Mouse (Mus musculus): ENCODE measurements at regions not wholly inside any gene's neighbourhood (a gene's known extent, or its start where the extent isn't known, plus 50 kb on each side); places are given as distances from the start of the nearest gene placed in this dataset.

GRCm38 (mm10) chr9:41705972-41706371 lies 418.1 kb downstream of the Sorl1 start:
- ATAC-seq (no peak), DNase-seq (no peak)
- Histone ChIP-seq H3K4me2 (ENCODE audit: low read depth, low read length) (no peak overlapping the region), H3K9me3 (ENCODE audit: low read length) (no peaks in the 10 kb centered on the region), H3K4me3 (ENCODE audit: low read depth, low read length) (no peak overlapping the region), H3K9ac (replicated peaks) (no peak overlapping the region), H3K27ac (ENCODE audit: low read depth) (no peak overlapping the region), H3K27me3 (ENCODE audit: insufficient read depth, low read length) (no peaks in the 10 kb centered on the region), H3K4me1 (ENCODE audit: insufficient read depth) (no peaks in the 10 kb centered on the region), H3K36me3 (replicated peaks; ENCODE audit: insufficient read depth, low read length) (no peaks in the 10 kb centered on the region)
- TF ChIP-seq EP300 (IDR thresholded peaks at IDR 0.05; ENCODE audit: low read depth) = no peak
- TF ChIP-seq CTCF (IDR thresholded peaks at IDR 0.05; ENCODE audit: low read depth) = no peak

- DNase-seq (no peak), ATAC-seq (no peak)
- Histone ChIP-seq H3K4me3 (ENCODE audit: low read depth, low read length) (no peak overlapping the region), H3K9me3 (ENCODE audit: low read length) (no peaks in the 10 kb centered on the region), H3K4me1 (ENCODE audit: insufficient read depth) (no peaks in the 10 kb centered on the region), H3K4me2 (ENCODE audit: low read depth, low read length) (no peak overlapping the region), H3K27me3 (ENCODE audit: insufficient read depth, low read length) (no peaks in the 10 kb centered on the region), H3K27ac (ENCODE audit: low read depth) (no peak overlapping the region), H3K36me3 (replicated peaks; ENCODE audit: insufficient read depth, low read length) (no peaks in the 10 kb centered on the region), H3K9ac (replicated peaks) (no peak overlapping the region)
- 60% methylated on average over 8 of the region's 8 CpGs for WGBS (ENCODE audit: insufficient replicate concordance)
- no peak for TF ChIP-seq EP300 (IDR thresholded peaks at IDR 0.05; ENCODE audit: low read depth)
- no peak for TF ChIP-seq CTCF (IDR thresholded peaks at IDR 0.05; ENCODE audit: low read depth)
Observed at GRCm38 (mm10) chr9:41705461-41705903, 418.6 kb downstream of the Sorl1 start.

- no peaks in the 10 kb centered on the region for H3K36me3 ChIP-seq (replicated peaks; ENCODE audit: insufficient read depth, low read length)
- no peaks in the 10 kb centered on the region for H3K9me3 ChIP-seq (ENCODE audit: low read length)
- WGBS (ENCODE audit: insufficient replicate concordance) = 74% methylated on average over 6 of the region's 6 CpGs
- no peak overlapping the region for H3K4me3 ChIP-seq (ENCODE audit: low read depth, low read length)
- no peaks in the 10 kb centered on the region for H3K27me3 ChIP-seq (ENCODE audit: insufficient read depth, low read length)
- no peaks in the 10 kb centered on the region for H3K4me1 ChIP-seq (ENCODE audit: insufficient read depth)
- H3K27ac ChIP-seq (ENCODE audit: low read depth) = no peak overlapping the region
- no peak overlapping the region for H3K4me2 ChIP-seq (ENCODE audit: low read depth, low read length)
- ATAC-seq = no peak
- no peak for DNase-seq
- no peak for TF ChIP-seq CTCF (IDR thresholded peaks at IDR 0.05; ENCODE audit: low read depth)
- TF ChIP-seq EP300 (IDR thresholded peaks at IDR 0.05; ENCODE audit: low read depth) = no peak
- no peak overlapping the region for H3K9ac ChIP-seq (replicated peaks)
Observed at GRCm38 (mm10) chr9:41703091-41703490, 421.0 kb downstream of the Sorl1 start.

GRCm38 (mm10) chr9:41700683-41701082 lies 423.4 kb downstream of the Sorl1 start:
- DNase-seq (no peak), ATAC-seq (no peak)
- H3K36me3 ChIP-seq (replicated peaks; ENCODE audit: insufficient read depth, low read length) = no peaks in the 10 kb centered on the region
- H3K9me3 ChIP-seq (ENCODE audit: low read length) = no peaks in the 10 kb centered on the region
- TF ChIP-seq CTCF (IDR thresholded peaks at IDR 0.05; ENCODE audit: low read depth) (no peak), EP300 (IDR thresholded peaks at IDR 0.05; ENCODE audit: low read depth) (no peak)
- no peak overlapping the region for H3K27ac ChIP-seq (ENCODE audit: low read depth)
- no peaks in the 10 kb centered on the region for H3K4me1 ChIP-seq (ENCODE audit: insufficient read depth)
- H3K4me3 ChIP-seq (ENCODE audit: low read depth, low read length) = no peak overlapping the region
- no peaks in the 10 kb centered on the region for H3K27me3 ChIP-seq (ENCODE audit: insufficient read depth, low read length)
- H3K4me2 ChIP-seq (ENCODE audit: low read depth, low read length) = no peak overlapping the region
- no peak overlapping the region for H3K9ac ChIP-seq (replicated peaks)
- WGBS (ENCODE audit: insufficient replicate concordance) = 38% methylated on average over 6 of the region's 6 CpGs

GRCm38 (mm10) chr9:41699031-41699430 lies 425.1 kb downstream of the Sorl1 start:
- H3K36me3 ChIP-seq (replicated peaks; ENCODE audit: insufficient read depth, low read length) = no peaks in the 10 kb centered on the region
- ATAC-seq (no peak), DNase-seq (no peak)
- no peak overlapping the region for H3K9ac ChIP-seq (replicated peaks)
- H3K4me2 ChIP-seq (ENCODE audit: low read depth, low read length) = no peak overlapping the region
- no peaks in the 10 kb centered on the region for H3K4me1 ChIP-seq (ENCODE audit: insufficient read depth)
- no peak overlapping the region for H3K4me3 ChIP-seq (ENCODE audit: low read depth, low read length)
- TF ChIP-seq EP300 (IDR thresholded peaks at IDR 0.05; ENCODE audit: low read depth) = no peak
- no peaks in the 10 kb centered on the region for H3K27me3 ChIP-seq (ENCODE audit: insufficient read depth, low read length)
- H3K9me3 ChIP-seq (ENCODE audit: low read length) = no peaks in the 10 kb centered on the region
- 69% methylated on average over 4 of the region's 4 CpGs for WGBS (ENCODE audit: insufficient replicate concordance)
- H3K27ac ChIP-seq (ENCODE audit: low read depth) = no peak overlapping the region

- Histone ChIP-seq H3K4me1 (ENCODE audit: insufficient read depth) (no peaks in the 10 kb centered on the region), H3K4me3 (ENCODE audit: low read depth, low read length) (no peak overlapping the region), H3K9me3 (ENCODE audit: low read length) (no peaks in the 10 kb centered on the region), H3K27me3 (ENCODE audit: insufficient read depth, low read length) (no peaks in the 10 kb centered on the region), H3K9ac (replicated peaks) (no peak overlapping the region), H3K4me2 (ENCODE audit: low read depth, low read length) (no peak overlapping the region), H3K27ac (ENCODE audit: low read depth) (no peak overlapping the region), H3K36me3 (replicated peaks; ENCODE audit: insufficient read depth, low read length) (no peaks in the 10 kb centered on the region)
- 70% methylated on average over 24 of the region's 24 CpGs for WGBS (ENCODE audit: insufficient replicate concordance)
- TF ChIP-seq CTCF (IDR thresholded peaks at IDR 0.05; ENCODE audit: low read depth) (no peak), EP300 (IDR thresholded peaks at IDR 0.05; ENCODE audit: low read depth) (no peak)
- no peak for ATAC-seq
- no peak for DNase-seq
Observed at GRCm38 (mm10) chr9:41697611-41698467, 426.3 kb downstream of the Sorl1 start.
